Mouse (Mus musculus): ENCODE measurements around the gene Glra4.

Gene Glra4

GRCm38 (mm10) chrX:136780041-136780440 lies at the start of gene Glra4:
Glra4 (minus strand) TSS chrX:136780141.
- DNase-seq, result no peak

GRCm38 (mm10) chrX:136828610-136829009 lies 48.7 kb upstream of the Glra4 start:
- DNase-seq, result no peak

GRCm38 (mm10) chrX:136825016-136825415 lies 45.1 kb upstream of the Glra4 start:
- DNase-seq, result no peak

GRCm38 (mm10) chrX:136822371-136822770 lies 42.4 kb upstream of the Glra4 start, which contains the start of gene Plp1:
Plp1 (plus strand) TSS chrX:136822671.
- no peak for DNase-seq

GRCm38 (mm10) chrX:136820250-136820649 lies 40.3 kb upstream of the Glra4 start:
- DNase-seq, result peak; percentile 71 to 83

GRCm38 (mm10) chrX:136819752-136820151 lies 39.8 kb upstream of the Glra4 start:
- DNase-seq, result no peak

GRCm38 (mm10) chrX:136797223-136797622 lies 17.3 kb upstream of the Glra4 start:
- DNase-seq, result no peak

GRCm38 (mm10) chrX:136789446-136789845 lies 9.5 kb upstream of the Glra4 start:
- DNase-seq, result no peak

- DNase-seq, result no peak
Measured at GRCm38 (mm10) chrX:136779262-136779661, 679 bp downstream of the Glra4 start.

- DNase-seq, result peak in 1 of 2 experiments; percentile 26
Measured at GRCm38 (mm10) chrX:136778046-136778445, 1.9 kb downstream of the Glra4 start.

GRCm38 (mm10) chrX:136773035-136773434 lies 6.9 kb downstream of the Glra4 start:
- DNase-seq, result peak; percentile 34 to 39

- peak in 1 of 2 experiments; percentile 18 for DNase-seq
Measured at GRCm38 (mm10) chrX:136761103-136762074, 18.6 kb downstream of the Glra4 start.

- no peak for DNase-seq
Measured at GRCm38 (mm10) chrX:136755464-136755863, 24.5 kb downstream of the Glra4 start.

- no peak for DNase-seq
Measured at GRCm38 (mm10) chrX:136749329-136749728, 30.6 kb downstream of the Glra4 start.

GRCm38 (mm10) chrX:136744663-136745062 lies 35.3 kb downstream of the Glra4 start:
- DNase-seq, result no peak

GRCm38 (mm10) chrX:136743459-136743858 lies 36.5 kb downstream of the Glra4 start, which contains the start of gene Morf4l2:
Morf4l2 (minus strand) TSS chrX:136743690.
- no peak for DNase-seq

- peak; percentile 34 to 72 for DNase-seq
Measured at GRCm38 (mm10) chrX:136742661-136743103, 37.3 kb downstream of the Glra4 start.

- DNase-seq, result peak in 1 of 2 experiments; percentile 33
Measured at GRCm38 (mm10) chrX:136742241-136742640, 37.7 kb downstream of the Glra4 start.

- DNase-seq, result peak; percentile 82 to 85
Measured at GRCm38 (mm10) chrX:136741651-136742201, 38.2 kb downstream of the Glra4 start.

GRCm38 (mm10) chrX:136740791-136741650 lies 38.9 kb downstream of the Glra4 start:
- peak; percentile 88 to 92 for DNase-seq

GRCm38 (mm10) chrX:136740087-136740790 lies 39.7 kb downstream of the Glra4 start:
- no peak for DNase-seq

- DNase-seq, result no peak
Measured at GRCm38 (mm10) chrX:136732016-136732415, 47.9 kb downstream of the Glra4 start.

Measured in cerebellum, postnatal 25 days (tissue).